Mouse (Mus musculus) c-Kit-positive CD71-positive TER-119-positive erythroid progenitor cells, embryonic 14.5 days (primary cell): ENCODE data around the gene Wdr78.

Experiments used
- DNase-seq: peaks from one replicate; pipeline ENCODE4 v3.0.0-alpha.2; 2013; ENCODE audit warnings: low spot score

The Wdr78 gene

DNA sequence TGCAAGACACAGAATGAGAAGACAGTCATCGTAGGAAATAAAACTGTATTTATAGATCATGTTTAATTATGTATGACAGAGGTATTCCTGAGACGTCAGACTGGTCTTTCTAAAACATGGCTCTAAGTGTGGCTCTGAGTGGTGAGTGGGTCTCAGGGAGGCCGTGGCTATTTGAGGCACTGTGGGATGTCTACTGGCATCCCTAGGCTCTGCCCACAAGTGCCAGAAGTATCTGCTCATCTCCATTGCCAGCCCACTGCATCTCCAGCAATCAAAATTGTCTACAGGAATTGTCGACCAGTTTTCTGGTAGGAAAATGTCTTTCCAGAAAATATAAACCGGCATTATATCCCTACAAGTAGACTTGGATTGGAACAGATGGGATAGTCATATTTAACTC lies 57.4 kb downstream of the Wdr78 start:
- no peak for DNase-seq

DNA sequence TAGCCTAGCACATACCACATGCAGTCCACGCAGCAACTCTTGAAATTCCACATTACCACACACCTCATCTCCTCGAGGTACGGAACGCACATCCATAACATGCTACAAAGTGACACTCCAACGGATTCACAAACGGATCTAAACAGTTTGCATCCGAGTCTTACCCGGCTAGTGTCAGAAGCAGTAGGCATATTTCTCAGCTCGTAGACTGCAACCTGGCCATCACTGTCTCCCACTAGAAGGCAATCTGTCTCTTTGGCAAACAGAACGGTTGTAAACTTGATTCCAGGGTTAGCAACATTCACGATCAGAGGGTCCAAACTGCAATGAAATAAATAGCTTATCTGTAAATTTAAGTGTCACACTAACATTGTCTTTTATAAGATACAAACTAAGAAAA lies 66.3 kb downstream of the Wdr78 start:
- no peak for DNase-seq

DNA sequence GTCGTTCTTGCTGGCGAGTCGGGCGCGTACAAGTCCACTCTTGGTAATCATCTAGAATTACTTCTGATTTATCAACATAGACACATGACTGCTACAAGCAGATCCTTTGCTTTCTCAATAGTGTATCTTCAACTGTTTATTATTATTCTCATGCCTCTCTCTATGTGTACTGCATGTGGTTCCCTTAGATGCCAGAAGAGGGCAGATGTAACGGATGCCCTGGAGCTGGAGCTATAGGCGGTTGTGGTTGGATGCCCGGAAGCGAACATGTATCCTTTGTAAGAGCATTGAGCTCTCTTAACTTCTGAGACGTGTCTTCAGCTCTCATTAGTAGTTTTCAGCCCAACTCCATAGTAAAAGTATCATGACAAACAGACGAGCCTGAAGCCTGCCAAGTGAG lies 71.4 kb downstream of the Wdr78 start:
- DNase-seq = no peak

DNA sequence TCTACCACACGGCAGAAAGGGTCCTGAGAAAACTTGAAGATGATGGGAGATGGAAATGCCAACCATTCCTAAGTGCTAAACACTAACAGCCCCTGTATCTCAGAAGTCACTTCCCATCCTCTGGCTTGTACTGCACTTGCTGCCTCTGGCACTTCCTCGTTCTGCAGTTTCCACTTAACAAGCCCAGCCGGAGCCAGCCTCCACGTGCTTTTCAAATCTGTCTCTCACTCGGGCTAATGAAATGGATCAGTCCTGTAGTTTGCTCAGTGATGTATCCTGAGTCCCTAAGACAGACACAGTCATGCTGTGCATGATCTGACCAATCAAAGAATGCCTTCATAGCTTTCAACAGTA lies 74.5 kb downstream of the Wdr78 start:
- DNase-seq = no peak

DNA sequence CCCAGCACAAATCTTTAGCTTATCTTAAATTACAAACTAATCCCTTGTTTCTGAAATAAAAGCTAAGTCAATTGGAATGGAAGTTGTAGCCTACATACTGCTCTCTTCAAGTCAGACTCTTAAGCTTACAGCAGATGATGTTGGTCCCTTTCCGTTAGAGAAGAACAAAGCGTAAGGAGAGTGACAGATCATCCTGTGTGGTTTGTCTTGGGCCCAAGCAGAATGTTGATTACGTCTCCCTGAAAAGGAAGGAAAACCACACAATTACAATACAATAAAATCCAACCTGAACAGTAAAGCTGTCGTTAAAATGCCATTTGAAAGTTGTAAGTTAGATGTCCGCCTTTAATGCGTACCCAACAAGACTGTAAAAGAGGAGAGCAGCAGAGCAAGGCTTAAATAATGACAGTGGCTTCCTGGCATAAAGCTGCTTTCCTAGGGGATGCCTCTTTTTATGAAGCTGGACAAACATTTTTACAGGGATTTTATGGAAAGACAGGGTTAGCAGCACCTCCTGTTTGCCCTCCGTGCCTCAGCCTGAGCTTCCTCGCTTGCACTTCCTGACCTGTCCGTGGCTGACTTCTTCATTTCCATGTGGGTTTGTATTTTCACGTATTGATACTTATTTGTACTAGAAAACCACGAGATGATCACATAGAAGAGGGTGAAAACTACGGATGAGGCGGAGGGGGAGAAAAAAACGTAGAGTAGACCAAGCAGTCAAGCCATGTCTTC lies 75.1 kb downstream of the Wdr78 start:
- no peak for DNase-seq

DNA sequence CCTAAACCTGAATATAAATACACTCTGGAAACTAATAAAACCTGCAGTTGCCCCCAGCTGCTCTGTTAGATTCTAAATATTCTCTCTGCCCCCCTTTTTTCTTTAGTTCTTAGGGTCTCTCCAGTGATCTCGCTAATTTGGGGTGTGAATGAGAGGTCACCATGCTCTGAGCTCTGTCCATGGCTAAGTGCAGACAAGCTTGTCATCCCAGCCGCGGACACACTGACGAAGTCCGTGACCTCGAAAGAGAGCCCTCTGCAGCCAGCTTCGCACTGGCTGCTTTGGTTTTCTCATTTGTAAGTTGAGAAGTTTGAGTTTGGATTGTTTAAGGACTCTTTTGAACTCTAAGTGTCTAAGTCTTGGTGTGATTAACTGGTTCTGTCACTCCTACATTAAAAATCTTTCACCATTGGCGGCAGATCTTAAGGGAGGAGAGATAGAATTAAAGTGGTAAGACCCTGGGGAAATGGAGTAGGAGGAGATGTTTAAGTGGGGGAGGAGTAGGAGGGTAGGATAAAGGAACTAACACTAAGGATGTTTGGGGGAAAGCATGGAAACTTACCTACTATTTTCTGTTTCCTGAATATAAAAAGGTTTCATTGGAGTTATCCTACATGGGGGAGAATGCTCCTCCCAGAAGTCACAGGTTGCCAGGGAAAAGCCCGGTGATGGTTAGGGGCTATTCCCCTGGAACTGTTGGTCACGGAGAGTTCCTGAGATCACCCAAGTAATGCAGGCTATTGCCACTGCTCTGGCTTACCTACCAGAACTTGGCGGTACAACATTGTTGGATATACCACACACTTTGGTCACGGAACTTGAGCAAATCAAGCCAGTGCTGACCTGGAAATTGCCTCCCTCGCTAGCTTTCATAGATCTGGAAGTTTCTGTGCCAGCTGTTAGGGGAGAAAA lies 85.9 kb downstream of the Wdr78 start:
- no peak for DNase-seq

DNA sequence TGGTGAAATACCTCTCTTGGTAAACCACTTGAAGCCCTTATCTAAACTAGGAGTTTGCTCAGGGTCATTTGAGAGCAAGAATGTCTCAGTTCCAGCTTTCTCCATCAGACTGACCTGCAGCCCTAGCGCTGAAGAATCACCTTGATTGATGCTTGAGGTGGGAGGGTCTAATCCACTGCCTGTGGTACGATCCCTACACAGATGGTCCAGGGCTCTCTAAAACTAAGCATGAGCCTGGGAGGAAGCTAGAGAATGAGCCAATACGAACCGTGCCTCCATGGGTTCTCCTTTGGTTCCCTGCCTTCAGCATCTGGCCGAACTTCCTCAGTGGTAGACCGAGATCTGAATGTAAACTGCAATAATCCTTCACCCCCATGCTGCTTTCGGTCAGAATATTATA lies 86.6 kb downstream of the Wdr78 start:
- no peak for DNase-seq

DNA sequence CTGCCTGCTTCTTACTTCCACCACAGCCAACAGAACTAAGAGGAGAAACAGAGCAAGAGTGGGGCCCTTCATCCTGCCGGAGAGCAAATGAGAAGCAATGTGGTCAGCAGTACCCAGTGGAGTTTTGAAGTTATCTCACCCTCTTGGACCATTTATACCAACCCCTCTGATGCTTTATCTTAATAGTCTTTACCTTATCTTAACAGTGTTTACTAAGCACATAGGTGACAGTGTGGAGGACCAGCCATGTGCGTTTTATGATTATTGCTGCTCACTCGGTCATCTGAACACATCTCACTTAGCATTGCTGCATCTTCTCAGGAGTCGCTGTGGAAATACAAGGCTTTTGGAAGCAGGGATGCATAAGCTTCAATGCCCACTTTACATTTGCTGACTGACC lies 87.7 kb downstream of the Wdr78 start, which contains the start of gene Insl5:
Insl5 (minus strand) TSS at position 222 of the 400 bp plus-strand sequence.
- DNase-seq = no peak

DNA sequence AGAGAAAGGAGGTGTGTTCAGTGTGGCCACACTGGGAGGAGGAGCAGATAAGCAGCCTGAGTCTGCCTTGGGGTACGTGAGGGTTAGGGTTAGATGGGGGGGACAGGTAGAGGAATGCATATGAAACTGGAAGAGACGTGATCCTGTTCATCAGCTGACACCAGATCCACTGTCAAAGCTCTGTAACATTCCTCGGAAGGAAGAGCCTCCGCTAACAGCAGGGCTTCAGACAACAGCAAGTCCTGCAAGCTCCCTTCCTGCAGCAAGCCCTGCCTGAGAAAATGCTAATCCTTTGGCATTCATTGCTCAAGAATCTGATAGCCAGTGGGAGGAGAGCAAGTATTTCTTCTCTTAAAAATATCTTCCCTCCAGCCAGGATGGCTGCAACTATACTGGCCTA lies 100.9 kb downstream of the Wdr78 start:
- no peak for DNase-seq

DNA sequence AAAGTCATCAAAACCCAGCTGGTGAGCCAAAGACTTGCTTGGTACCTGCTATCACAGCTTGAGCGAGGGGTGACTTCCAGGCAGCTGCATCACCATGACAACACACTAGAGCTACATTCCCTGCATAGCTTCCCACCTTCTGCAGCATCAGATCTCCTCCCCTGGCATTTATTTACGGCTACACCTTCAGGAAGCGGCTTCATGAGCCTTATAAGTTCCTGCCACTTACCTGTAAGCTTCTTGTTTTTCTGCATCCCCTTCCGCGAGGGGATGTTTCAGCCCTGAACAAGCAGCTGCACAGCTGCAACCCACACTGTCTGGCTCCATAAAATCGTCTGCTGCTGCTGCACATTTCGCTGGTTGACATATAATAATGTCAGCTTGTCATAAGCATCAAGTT lies 102.5 kb downstream of the Wdr78 start:
- no peak for DNase-seq

DNA sequence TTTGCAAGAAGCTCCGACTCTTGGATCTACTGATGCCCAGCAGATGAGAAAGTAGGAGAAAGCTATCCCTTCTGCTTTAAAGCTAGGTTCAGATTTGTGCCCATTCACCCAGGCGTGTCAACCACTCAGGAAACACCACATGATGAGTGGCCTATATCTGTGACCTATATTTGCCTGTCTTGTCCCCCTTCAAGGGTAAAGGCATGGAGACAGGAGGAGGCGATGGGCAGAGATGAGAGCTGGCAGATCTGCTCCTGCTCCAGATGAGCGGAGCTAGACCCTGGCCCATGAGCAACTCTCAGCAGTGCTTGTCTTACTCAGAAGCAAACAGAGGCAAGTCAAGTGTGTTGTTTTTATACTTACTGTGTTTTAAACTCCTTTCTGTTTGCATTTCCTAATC lies 103.6 kb downstream of the Wdr78 start:
- DNase-seq = no peak

DNA sequence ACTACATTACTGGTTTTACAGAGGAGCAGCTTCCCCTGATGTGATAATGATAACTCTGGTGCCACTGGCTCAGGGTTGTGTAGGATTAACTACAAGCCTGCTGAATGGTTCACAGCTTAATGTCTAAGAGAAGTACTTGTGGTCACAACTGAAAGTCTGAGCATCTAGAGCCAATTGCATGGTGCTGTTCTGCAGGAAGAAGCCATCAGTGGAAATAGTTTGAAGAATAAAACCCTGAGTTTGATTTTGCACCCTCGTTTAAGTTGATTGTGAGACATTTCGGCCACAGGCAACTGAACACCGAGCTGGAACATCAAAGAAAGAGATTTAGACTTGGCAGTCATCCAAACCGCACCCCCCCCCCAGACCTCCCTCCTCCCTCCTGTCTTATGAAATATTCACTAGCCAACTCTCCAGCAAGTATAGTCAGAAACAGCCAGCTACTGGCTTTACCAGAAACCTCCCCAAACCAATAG lies 107.4 kb downstream of the Wdr78 start:
- DNase-seq = no peak

DNA sequence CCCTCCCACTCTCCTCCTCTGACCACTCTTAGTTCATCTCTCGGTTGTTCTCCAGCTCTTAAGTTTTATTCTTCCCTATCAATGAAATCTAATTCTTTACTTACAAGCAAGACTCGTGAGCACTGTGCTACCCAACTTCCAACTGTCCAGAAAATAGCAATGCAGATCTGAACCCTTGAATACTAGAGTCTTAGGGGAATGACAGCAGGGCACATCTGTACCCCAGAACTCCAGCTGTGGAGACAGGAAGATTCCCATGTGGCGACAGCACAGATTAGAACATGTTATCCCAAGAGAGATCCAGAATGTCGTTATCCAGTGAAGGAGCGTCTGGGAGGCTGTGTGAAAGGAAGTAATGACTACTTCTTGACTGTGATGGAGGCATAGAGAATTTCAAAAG lies 108.1 kb downstream of the Wdr78 start:
- no peak for DNase-seq

DNA sequence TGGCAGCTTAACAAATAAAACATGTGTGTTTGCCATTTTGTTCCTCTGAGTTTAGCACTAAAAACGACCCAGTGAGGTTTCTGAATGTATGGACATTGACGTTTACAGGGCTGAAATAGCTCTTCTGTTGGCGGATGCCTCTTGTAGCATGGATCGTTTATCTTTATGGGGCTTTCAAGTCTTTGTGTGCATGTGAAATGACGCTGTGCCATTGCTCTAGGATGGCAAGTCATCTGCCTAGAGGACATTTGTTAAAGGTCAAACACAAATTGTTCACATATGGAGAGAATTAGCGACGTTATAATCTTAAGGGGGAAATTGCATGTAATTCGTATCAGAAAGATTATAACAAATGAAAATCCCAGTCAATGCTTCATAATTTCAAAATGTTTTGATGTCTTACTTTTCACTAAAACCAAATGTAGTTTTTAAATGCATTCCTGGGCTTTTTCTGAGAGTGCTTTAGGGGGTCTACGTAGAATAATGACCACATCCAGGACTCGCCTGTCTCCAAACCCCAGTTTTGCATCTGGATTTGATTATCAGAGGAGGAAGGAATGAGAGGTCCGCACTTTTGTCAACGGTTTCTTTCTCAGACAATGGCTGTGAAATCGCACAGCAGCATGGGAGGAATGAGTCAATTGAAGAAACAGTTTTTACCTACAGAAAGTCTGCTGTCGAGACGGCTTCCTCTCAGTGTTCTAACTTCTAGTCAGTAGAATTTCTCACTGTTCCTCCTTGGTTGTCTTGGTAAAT lies 109.0 kb downstream of the Wdr78 start:
- DNase-seq = no peak

DNA sequence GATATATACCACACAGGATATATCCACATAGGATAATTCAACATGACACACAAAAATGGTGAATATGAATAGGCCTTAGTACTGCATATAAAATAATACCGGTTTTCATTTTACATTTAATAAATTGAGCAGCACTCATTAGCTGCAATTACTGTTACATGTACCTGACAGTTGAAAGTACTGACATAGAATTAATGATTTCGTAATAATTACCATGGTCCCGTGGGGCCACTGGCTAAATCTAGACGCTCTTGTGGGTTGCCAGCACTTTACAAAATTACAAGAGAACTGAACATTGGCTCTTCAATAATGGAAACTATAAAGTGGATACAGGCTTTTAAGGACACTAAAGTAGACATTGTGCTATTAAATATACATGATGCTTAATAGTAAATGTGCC lies 109.7 kb downstream of the Wdr78 start:
- DNase-seq = no peak

DNA sequence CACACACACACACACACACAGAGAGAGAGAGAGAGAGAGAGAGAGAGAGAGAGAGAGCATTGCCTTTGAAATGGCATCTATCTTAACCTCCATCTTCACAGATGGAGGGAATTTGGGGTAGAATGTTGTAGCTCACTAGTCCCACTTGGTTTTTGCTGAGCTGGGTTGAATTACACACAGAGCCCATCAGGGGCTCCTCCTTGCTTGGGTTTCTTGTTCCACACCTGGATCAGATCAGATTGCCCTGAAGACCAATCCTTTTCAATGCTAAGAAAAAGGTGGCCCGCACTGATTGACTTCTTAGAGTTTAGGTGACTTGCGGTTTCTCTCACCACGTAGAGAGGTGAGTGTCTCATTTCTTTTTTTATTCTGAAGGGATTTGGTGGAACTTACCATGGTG lies 122.7 kb downstream of the Wdr78 start:
- no peak for DNase-seq

DNA sequence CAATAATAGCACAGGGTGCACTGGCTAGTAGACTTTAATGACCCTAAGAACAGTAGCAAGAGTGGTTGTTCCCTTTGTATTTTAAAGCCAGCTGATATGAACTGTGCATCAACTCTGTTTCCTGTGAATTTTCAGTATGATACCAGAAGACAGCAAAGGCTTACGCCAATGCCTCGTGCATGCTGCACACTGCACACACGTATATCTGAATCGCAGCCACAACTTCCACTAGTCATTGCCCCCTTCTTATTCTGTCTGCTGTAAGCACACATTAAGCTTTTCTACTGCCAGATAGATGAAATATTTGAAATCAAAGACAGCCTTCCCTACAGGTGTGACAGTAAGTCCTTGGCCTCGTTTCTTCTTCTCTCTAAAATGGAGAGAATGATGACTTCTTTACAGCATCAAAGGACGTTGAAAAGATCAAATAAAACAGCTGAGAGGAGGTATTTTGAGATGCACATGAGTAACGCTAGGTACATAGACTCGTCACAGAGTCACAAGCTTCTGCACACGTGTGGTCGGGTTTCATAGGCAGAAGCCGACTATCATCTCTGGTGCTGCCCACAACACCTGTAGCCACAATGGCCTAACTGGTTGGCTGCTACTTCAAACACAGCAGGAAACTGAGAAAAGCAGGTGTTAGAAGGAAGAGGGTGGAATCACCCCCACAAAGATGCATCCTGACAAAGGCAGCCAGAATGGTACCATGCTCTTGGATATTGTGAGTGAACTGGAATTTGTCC lies 123.6 kb downstream of the Wdr78 start:
- DNase-seq = no peak

DNA sequence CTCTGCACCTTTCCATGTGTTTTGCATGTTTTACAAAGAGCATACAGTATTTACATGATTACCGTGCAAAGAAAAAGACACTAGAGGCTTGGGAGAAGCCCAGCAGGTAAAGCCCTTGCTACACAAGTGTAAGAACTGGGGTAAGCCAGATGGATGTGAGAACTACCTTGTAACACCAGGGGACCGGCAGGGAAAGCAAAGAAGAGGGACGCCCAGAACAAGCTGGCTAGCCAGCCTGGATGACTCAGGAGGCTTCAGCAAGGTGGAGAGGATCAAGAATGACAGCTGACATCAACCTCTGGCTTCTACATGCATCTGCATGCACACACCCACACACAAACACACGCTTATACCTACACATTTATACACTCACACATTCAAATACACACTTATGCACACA lies 124.3 kb downstream of the Wdr78 start:
- no peak for DNase-seq

DNA sequence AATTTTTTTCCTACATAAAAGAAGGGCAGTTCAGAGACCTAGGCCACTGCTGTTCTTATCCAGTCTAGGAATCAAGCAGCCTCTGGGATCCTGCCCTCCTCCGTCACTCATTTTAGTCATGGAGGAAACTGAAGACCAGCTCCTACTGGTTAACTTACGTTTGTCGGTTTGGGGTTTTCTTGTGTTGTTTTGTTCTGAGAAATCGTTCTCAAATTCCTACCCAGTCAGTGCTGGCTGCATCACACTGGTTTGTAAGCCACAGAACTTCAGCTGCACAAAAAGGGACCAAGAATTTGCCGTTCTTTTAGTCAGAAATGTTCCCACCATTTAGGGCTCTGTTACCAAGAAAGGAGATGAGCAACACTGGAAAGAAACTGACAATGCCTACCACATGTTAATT lies 125.0 kb downstream of the Wdr78 start:
- DNase-seq = no peak

DNA sequence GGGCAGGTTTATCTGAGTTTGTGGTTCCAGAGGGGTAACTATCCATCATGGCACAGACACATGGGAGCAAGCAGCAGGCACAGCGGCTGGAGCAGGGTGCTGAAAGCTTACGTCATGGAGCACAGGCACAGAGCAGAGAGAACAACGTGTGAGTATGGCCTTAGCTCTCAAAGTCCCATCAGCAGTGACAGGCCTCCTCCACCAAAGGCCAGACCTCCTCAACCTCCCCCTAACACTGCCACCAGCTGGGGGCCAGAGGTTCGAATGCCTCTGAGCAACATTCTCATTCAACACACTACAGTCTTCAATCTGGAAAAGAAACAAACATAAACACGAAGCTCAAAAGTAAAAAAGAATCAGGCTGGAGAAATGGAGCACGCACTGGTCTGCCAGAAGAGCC lies 125.8 kb downstream of the Wdr78 start:
- no peak for DNase-seq
